Mouse (Mus musculus) left cerebral cortex, postnatal 25 days (tissue): ENCODE results near the gene Aven. TPM values are rescaled to one million over a fixed set of nuclear protein-coding genes. Genes with fewer than 3 reads are reported as not detected.

Experiments
- DNase-seq, 2 experiments: peaks; one replicate each; pipeline ENCODE4 v3.0.0; 2022; ENCODE audit warnings: low spot score in 2 of 2, mixed read lengths in 1 of 2
- intact Hi-C: fragments of 180-260 bp; cut with DNase I; formaldehyde crosslinking; loops from one replicate; pipeline ENCODE4 v1.15.1; 2025
- total RNA-seq, 2 experiments: library from RNA; stranded (reverse); gene quantifications; 2 replicates each; pipeline ENCODE4 v1.2.3; 2021

Gene Aven
- total RNA-seq, 2 experiments from 2014 or later = 9.6 to 11.4 TPM

DNA sequence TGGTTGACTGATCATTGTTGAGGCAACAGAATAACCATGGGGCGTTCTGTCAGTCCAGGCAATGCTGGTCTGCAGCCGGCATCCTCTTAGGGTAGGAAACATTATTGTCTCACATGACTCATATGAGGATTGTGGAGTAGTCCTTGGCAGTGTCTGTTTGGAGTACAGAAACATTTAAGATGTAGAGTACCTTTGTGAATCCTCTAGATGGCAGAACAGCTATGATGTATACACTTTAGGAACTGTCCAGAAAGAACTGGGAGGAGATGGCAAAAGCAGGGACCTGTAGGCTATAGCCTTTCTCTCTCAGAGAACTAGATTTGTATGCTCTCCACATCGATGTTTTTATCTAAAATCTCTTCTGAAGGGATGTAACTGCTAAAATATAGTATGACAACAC lies 34.2 kb downstream of the Aven start:
- DNase-seq = peak in 1 of 2 experiments; percentile 27
- intact Hi-C loops = loop anchor here (5.0 kb wide), 1 partner anchor 235 kb away; no protein-coding TSS in a partner anchor

DNA sequence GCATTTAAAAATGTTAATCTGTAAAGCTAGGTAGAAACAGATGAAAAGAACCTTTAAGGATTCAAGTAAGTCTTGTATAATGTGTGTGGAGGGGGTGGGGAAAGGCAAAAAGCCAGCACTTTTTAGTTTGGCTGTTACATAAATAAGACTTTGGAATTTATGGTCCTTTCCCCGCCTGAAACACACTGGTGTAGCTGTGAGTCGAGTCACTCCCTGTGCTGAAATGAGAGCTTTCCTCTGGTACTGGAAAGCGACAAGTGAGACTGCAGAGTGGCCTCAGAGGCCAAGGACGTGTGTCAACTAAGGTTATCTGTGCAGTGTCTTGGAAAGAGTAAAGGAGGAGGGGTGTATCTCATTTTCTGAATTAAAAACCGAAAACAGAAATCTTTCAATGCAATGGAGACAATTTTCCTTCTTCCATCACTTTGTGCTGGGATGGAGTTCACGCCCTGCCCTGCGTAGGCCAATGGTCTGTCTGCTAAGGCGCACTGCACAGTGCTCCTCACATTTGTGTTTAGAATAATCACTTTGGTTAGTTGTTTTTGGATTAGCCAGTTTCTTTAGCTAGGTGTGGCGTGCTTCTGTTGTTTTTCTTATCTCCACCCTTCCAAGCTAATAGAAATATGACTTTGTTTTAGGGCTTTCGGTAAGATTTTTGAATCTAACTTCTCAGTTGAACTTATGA lies 40.2 kb downstream of the Aven start:
- peak in 1 of 2 experiments; percentile 6 for DNase-seq
- intact Hi-C loops = no loop called here

DNA sequence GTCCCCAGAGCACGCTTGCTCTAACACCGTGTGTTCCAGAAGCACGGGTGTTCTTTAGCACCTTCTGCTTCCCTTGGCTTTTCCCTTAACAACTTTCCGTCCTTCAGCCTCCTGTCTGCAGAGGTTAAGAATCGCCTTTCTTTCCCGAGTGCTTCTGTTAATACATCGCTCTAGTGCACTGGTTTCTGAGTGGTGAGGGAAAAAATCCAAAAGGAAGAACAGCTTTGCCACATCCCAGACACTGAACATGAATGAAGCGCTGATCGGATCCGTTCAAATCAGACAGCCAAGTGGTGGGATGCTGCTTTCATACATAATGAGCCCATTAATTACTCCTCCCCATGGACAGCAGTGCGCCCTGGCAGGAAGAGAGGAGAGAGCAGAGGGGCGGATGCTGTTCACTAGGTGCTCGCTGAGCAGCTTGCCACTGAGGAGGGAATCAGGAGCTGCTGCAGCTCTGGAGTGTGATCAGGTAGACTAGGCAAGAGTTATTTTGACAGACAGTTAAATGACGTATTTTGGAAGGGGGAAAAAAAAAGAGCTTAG lies 42.0 kb downstream of the Aven start:
- DNase-seq = peak; percentile 7 to 14
- intact Hi-C loops = no loop called here

DNA sequence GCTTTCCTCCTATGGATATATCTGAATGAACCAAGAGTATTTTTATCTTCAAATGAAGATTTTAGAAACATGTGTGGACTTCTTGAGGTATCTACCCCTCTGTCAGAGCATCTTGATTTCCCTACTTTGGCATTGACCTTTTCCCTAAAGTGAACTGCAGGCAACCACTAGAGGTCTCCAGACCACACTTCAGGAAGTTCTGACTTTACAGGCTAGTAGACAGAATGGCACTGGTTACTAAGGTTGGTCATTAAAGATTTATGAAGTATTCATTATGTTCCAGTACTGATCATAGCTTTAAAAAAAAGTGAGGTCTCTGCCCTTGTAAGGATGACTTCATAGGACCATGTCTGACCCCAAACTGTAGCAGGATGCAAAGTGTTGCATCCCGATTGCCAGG lies 46.0 kb downstream of the Aven start:
- intact Hi-C loops = no loop called here
- peak in 1 of 2 experiments; percentile 26 for DNase-seq

DNA sequence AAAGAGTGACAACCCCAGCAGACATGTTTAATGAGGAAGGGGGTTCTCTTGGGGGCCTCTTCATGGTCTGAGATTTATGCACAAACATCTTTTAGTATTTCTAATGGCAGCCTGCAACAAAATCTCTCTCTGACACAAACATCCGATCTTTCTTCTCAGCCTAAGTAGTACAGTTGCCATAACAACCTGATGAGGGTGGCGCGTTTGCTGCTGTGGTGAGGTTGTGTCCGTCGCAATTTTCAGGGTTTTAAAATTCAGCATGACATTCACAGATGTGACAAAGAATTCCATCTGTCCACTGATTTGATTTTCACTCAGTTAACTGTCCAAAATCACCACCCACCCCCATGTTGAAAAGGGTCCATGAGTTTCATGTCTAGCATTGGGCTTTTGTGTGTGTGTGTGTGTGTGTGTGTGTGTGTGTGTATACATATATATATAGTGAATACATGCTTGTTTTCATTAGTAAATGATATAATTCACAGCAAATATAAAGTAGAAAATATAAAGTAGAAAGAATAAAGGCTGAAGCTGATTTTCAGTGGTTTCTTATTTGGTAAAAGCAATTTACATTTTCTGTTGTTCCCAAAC lies 49.0 kb downstream of the Aven start:
- intact Hi-C loops = no loop called here
- peak; percentile 36 to 63 for DNase-seq

DNA sequence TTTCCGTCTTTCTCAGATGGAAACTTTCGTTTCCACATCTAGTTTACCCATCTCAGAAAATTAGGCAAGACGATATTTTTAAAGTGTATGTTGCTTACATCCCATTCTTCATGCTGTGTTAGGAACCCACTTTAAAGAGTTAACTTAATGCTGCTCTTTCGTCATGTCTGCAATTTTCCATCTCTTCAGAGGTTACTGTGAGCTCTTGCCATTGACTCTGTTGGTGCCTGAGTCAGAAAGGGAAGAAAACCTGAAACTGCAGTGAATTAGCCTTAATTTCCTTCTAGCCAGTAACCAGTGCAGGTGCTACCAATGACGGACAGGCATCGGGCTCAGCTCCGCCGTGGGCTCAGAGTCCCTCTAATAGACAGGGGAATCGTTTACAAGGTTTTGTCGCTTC lies 63.8 kb downstream of the Aven start:
- intact Hi-C loops = no loop called here
- DNase-seq = no peak

DNA sequence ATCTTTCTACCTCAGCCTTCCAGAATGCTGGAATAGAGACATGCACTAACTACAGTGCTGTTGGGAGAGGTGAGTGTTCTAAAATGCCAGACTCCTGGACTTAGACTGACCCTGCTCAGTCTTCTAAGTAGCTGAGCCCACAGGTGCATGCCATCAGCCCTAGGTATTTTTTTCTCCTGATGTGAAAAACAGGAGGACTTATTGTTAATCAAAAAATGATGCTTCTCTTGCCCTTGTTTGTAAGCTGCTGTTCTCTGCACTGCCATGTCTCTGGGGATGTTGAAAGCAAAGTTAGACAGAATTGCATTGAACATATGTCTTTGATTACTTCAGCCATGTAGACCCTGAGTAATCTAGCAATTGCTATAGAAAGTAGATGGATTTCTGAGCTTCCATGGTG lies 64.7 kb downstream of the Aven start:
- intact Hi-C loops = no loop called here
- no peak for DNase-seq

DNA sequence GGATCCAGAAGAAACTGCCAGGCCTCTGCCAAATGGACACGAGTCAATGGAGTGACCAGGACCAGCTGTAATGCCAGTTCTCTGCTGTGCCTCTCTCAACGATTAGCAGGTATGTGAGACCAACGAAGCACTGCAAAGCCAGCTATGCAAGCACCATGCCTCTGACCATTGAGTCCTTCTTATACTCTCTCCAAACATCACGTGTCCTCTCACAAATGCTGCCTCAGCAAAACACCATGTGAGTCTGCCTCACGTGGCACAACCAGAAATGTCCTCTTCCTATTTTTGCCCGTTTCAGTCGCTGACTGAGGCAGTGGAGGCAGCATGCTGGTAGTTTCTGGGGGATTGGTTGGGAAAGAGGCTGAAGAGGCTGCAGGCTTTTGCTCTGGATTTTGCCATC lies 68.8 kb downstream of the Aven start:
- intact Hi-C loops = no loop called here
- DNase-seq = no peak

DNA sequence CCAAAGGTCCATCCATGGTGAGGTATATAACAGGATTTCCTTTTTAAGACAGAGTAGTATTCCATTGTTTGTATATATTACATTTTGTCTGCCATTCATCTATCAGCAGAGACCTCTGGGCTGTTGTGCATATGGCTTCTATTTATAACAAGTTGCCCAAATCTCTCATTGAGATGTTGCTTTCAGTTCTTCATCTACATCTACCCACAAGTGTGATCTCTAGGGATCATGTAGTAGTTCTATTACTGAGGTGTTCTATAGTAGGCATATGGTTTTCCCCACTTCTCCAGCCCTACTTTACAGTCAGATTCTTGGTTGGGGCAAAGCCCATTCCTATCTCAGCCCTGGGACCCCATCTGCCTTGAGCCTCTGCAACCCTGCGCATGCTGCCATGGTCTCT lies 72.3 kb downstream of the Aven start:
- intact Hi-C loops = no loop called here

DNA sequence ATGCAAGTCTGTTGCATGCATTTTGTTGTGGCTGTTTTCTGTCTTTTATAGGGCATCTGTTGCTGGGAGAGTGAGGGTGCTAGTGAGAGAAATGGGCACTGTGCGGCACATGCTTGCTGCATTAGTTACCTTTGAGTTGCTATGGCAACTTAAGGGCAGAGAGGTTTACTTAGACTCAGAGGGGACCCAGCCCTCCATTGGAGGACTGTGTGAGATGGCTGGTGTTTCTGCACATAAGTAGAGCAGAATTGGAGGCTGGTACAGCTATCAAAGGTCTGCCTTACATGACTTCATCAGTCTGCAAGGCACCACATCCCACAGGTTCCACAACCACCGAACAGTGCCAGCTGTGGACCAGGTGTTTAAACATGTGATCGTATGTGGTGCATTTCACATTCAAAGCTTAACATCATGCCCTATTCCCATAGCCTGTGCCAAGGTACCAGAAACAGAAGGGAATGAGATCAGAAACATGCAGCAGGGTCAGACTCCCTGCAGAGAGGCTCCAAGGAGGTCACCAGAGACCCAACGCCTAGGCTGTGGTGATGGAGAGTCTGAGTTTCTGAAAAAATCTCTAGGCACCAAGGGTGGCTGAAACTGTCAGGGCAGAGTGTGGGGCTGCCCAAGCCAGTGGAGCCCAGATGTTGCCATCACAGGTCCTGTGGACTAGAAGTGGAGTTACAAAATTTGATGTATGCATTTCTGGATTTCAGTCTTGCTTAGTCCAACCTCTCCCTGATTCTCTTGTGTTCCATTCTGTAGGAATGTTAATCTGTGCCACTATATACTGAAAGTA lies 73.7 kb downstream of the Aven start:
- DNase-seq = no peak
- intact Hi-C loops = no loop called here

More for the DNA sequence above, 72.3 kb downstream of the Aven start:
- no peak for DNase-seq

DNA sequence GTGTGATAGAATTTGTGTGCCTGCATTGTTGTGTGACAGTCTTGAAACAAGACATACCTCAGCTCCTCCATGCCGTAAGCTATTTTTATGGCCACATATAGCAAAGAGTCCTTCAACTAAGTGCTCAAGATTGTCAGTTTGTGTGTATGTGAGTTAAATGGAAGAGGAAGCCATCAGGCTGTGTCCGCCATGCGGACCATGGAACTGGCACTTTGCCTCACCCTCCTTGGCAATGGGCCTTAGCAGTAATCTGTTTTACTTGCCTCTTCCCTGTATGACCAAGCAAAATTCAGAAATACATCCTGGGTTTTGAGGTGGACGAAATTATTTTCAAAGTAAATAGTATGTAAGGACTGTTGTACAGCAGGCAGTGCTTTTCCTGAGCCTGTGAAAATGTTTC lies 75.0 kb downstream of the Aven start:
- no peak for DNase-seq
- intact Hi-C loops = no loop called here

DNA sequence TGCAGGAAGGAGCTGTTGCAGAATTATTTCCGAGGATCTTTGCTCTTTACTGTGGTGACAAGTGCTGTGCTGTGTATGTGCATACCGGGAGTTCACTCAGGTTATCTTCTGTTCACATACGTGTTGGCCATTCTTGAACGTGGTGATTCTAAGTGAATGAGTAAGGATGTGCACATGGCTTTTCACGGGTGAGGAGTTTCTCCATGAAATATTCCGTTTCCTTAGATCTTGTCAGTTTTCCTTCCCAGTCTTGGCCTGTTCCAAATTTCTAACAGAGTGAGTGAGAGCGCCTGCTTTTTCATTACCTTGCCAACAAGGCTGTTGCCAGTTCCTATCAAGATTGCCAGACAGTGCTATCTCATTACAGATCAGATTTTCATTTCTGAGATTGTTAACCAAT lies 98.2 kb downstream of the Aven start:
- peak in 1 of 2 experiments; percentile 35 for DNase-seq
- intact Hi-C loops = no loop called here

DNA sequence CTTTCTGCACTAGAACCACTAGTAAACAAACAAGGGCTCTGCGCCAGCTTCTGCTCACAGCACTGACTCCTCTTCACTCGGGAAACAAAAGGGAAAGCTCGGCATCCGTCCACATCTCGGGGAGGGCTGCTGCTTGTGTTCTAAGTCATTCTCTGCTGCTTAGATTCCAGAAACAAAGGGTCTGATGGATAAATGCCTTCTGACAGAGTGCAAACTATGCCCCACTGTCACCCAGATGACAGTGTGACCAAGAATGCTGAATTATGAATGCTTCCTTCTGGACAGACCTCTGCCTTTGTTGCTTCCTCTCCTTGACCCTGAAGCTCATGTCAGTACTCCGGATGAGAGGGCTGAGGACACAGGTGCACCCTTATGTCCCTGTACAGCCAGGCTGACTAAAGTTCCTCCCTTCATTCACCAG lies 98.7 kb downstream of the Aven start:
- peak; percentile 37 to 46 for DNase-seq
- intact Hi-C loops = no loop called here

DNA sequence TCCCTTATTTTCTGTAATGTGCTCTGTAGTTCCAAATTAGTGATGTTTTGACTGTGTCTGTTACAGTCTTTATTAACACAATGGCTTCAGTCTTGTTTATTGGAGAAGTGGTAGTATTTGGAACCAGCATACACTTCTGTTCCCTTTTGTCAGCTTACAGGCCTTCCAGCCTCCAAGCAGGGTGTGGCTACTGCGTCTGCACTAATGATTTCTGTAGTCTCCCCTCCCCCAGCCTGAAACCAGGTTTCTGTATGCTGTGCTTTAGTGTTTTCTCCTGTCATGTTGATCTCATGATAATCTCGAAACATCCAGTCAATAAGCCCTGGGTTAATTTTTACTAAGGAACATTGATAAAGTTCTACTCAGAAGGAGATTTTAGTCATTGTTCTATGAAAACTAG lies 100.6 kb downstream of the Aven start:
- no peak for DNase-seq

DNA sequence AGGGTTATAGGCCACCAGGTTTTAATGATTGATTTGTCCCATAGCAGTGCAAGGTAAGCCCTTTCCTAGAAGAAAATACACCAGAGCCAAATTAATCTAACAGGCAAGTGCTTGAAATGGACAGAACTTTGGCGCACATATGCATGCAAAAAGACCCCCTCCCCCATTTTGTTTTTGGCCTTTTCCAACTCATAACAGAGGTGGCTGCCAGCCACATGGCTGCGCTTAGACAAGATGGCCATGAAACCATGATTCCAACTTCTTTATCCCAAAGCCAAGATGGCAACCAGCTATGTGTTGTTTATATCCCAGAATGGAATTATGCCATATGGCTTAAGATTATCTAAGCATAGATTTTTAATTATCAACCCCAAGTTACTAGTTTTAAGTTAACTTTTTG lies 101.0 kb downstream of the Aven start:
- intact Hi-C loops = no loop called here
- no peak for DNase-seq

More for the DNA sequence above, 100.6 kb downstream of the Aven start:
- intact Hi-C loops = no loop called here

DNA sequence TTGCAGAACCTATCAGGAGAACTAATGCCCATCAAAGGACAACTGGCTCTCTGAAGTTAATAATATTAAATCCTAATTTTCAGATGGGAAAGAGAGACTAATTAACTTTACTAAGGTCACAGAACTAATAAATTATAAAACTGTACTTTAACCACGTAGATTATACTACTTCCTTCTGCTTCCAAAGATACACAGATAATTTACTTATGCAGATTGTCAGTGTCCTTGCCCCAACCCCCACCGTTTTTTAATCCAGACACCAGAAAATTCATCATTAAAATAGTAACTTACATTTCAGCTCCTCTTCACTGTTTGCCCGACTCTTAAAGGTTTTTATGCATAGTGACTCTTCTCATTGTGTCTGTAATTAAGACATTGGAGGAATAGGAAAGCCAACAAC lies 103.0 kb downstream of the Aven start:
- no peak for DNase-seq
- intact Hi-C loops = no loop called here

DNA sequence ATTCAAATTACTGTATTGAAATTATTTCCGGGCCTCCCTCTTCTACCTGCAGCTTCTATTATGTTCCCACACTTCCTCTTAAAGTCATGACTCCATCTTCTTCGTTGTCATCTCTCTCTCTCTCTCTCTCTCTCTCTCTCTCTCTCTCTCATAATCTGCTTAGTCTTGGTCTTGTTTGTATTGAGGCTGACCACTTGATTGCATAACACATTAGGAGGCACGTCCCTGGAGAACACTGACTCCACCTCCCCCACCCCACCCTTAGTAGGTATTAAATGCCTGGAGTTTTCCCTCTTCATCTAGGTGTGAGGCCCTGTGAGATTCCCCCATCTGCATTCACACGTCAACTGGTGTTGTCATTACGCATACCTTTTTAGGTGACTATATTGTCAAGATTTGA lies 103.7 kb downstream of the Aven start:
- intact Hi-C loops = no loop called here
- no peak for DNase-seq

DNA sequence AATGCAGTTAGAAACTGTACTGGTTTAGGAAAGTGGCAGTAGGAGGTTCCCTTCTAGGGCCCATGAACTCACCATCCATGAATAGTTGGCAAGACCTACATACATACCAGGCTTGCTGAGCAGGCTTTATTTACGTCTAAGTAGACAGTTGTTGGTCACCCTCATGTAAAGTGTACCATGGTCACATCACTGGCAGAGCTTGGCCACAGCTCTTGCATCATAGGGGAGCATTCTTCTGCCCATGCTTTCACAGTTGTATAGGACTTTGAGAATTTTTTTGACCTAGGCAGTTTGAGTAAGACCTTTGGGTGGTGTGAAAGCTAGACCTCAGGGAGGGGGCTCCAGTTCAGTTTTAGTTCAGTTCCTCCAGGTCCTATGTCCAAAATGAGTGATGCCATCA lies 104.3 kb downstream of the Aven start:
- intact Hi-C loops = no loop called here
- DNase-seq = no peak

DNA sequence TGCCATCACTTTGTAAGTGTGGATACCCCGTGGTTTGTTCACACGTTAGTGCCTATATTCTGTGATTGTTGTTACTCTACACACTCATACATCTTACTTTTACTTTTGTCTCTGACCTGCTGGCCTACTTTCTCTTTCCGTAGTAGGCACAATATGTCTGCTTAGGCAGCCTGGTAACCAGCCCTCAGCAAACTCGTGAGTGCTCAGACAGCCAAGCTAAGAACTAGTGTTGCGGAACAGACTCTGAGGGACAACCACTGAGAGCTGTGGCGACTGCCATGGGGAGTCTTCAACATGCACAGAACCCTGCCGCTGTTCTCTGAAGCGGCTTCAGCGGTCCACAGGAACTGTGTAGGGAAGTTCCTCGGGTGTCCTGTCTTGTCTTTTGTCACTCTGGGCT lies 107.5 kb downstream of the Aven start:
- intact Hi-C loops = no loop called here
- no peak for DNase-seq

DNA sequence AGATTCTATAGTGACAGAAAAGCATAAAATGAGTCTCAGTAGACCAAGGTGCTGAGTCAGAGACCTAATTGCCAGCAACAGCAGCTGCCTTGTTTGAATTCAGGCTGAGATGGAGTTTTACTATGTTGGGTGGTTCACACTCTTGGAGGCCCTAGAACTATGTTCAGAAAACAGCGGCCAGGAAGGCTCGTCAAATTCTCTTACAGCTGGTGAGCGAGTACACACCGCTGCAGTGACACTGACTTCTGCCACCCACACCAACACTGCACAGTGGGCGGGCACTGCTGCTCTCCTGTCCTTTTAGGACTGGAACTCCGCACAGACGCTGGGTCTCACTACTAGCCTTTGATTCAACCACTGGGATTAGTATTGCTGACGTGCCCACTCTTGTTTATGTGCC lies 109.7 kb downstream of the Aven start:
- intact Hi-C loops = no loop called here
- peak; percentile 22 to 30 for DNase-seq

DNA sequence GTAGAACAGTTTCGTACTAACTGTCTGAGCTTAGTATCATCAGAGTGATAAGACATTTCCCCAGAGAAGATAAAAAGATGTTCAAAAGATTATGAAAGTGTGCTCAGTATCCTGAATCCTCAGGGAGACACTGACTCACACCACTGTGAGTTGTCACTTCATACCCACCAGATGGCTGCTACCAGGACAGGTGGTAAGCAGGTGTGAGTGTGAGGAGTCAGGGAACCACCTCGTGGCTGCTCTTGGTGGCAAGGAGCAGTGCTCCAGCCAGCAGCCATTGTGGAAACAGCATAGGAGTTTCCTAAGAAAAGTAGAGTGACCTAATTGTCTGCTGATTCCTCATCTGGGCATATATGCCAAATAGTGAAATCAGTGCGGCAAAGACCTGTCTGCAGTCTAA lies 113.8 kb downstream of the Aven start:
- intact Hi-C loops = no loop called here
- DNase-seq = peak in 1 of 2 experiments; percentile 11
